Mouse (Mus musculus) forebrain, embryonic 14.5 days (tissue): Measurements from ENCODE around the gene Vsig2. TPM values are rescaled to one million over a fixed set of nuclear protein-coding genes. Genes with fewer than 3 reads are reported as not detected.

ENCODE experiments used
- ATAC-seq: fragments of 200-750 bp; cut with Nextera tagmentation; 2 replicates; pipeline ENCODE4 v1.8.0; 2017; ENCODE audit warnings: mild to moderate bottlenecking, moderate library complexity
- DNase-seq: peaks from one replicate; pipeline ENCODE4 v3.0.0-alpha.2; 2015; ENCODE audit warnings: low spot score
- H3K27ac ChIP-seq: fragments of 300-500 bp; sonication (generic); 2 replicates; pipeline ENCODE4 v1.5.1; 2014; ENCODE audit warnings: low read depth, mild to moderate bottlenecking, control low read depth, low read length, moderate library complexity
- H3K27me3 ChIP-seq: fragments of 300-500 bp; sonication (generic); replicated peaks from 2 replicates; pipeline ENCODE4 v1.6.1; 2014; ENCODE audit warnings: low read length, control low read depth, mixed read lengths; ENCODE audit not compliant: control insufficient read depth, insufficient read depth
- H3K36me3 ChIP-seq: fragments of 300-500 bp; sonication (generic); 2 replicates; pipeline ENCODE4 v1.6.1; 2014; ENCODE audit warnings: low read length, control low read depth; ENCODE audit not compliant: control insufficient read depth, insufficient read depth
- H3K4me1 ChIP-seq: fragments of 300-500 bp; sonication (generic); 2 replicates; pipeline ENCODE4 v1.6.1; 2014; ENCODE audit warnings: antibody characterized with exemption, low read length, control low read depth; ENCODE audit not compliant: control insufficient read depth, insufficient read depth
- H3K4me2 ChIP-seq: fragments of 300-500 bp; sonication (generic); 2 replicates; pipeline ENCODE4 v1.6.1; 2014; ENCODE audit warnings: mild to moderate bottlenecking, control low read depth, low read length
- H3K4me3 ChIP-seq: fragments of 300-500 bp; sonication (generic); 2 replicates; pipeline ENCODE4 v1.5.1; 2014; ENCODE audit warnings: low read depth, low read length, control low read depth
- H3K9ac ChIP-seq: fragments of 300-500 bp; sonication (generic); 2 replicates; pipeline ENCODE4 v1.6.1; 2014; ENCODE audit warnings: mild to moderate bottlenecking, low read length, control low read depth, moderate library complexity
- H3K9me3 ChIP-seq: fragments of 300-500 bp; sonication (generic); replicated peaks from 2 replicates; pipeline ENCODE4 v1.6.1; 2016; ENCODE audit warnings: low read length, control low read depth, mixed read lengths; ENCODE audit not compliant: control insufficient read depth
- WGBS: fragments of 180-500 bp; shearing (Covaris S2); extraction: QIAGEN DNeasy Blood & Tissue Kit; methylation state at CpG from one replicate; pipeline ENCODE4 v1.1.7; 2014; 5-methylcytosine and 5-hydroxymethylcytosine counted together
- polyA plus RNA-seq: library from polyadenylated mRNA; unstranded; fragments of >200 nt; fragmentation: Nextera tagmentation; extraction: Ambion mirVana; gene quantifications from 2 replicates; pipeline ENCODE4 v1.2.1, GENCODE M21; 2014

The Vsig2 gene
- 0.82 TPM in 1 of 2 replicates, not detected in the other for polyA plus RNA-seq

- ATAC-seq (no peak), DNase-seq (no peak)
- Histone ChIP-seq H3K4me2 (no peak within 1 kb of the TSS), H3K27ac (no peak within 1 kb of the TSS), H3K9me3 (no peaks in the 10 kb centered on the region), H3K36me3 (no peaks in the 10 kb centered on the region), H3K9ac (no peak within 1 kb of the TSS), H3K27me3 (no peaks in the 10 kb centered on the region), H3K4me3 (no peak within 1 kb of the TSS), H3K4me1 (peaks cover 2% of the 10 kb centered on the region; the same call in 1 of the 2 replicates)
- WGBS = 54% methylated on average over 23 of the region's 23 CpGs
These were observed at the start of gene Vsig2 for GRCm38 (mm10) chr9:37539170-37540025. Vsig2 (plus strand) TSS chr9:37539255.

- Histone ChIP-seq H3K27ac (peak overlapping the region; percentile 97), H3K9me3 (no peaks in the 10 kb centered on the region), H3K4me1 (peaks cover 6% of the 10 kb centered on the region), H3K27me3 (no peaks in the 10 kb centered on the region), H3K9ac (peak overlapping the region; percentile 96), H3K36me3 (no peaks in the 10 kb centered on the region), H3K4me2 (peak overlapping the region; percentile 59), H3K4me3 (peak overlapping the region; percentile 99)
- DNase-seq (peak; percentile 74), ATAC-seq (peak; percentile 80)
- WGBS = under 1% methylated on average over 69 of the region's 75 CpGs
These were observed 49.5 kb upstream of the Vsig2 start for GRCm38 (mm10) chr9:37489446-37490120.

GRCm38 (mm10) chr9:37495761-37496160, 43.3 kb upstream of the Vsig2 start:
- no peaks in the 10 kb centered on the region for H3K9me3 ChIP-seq
- H3K4me1 ChIP-seq = peaks cover 1% of the 10 kb centered on the region
- H3K27ac ChIP-seq = no peak overlapping the region
- WGBS = 65% methylated on average over 3 of the region's 3 CpGs
- DNase-seq (no peak), ATAC-seq (no peak)
- H3K4me2 ChIP-seq = no peak overlapping the region
- no peak overlapping the region for H3K9ac ChIP-seq
- no peaks in the 10 kb centered on the region for H3K36me3 ChIP-seq
- no peaks in the 10 kb centered on the region for H3K27me3 ChIP-seq
- no peak overlapping the region for H3K4me3 ChIP-seq

DNA sequence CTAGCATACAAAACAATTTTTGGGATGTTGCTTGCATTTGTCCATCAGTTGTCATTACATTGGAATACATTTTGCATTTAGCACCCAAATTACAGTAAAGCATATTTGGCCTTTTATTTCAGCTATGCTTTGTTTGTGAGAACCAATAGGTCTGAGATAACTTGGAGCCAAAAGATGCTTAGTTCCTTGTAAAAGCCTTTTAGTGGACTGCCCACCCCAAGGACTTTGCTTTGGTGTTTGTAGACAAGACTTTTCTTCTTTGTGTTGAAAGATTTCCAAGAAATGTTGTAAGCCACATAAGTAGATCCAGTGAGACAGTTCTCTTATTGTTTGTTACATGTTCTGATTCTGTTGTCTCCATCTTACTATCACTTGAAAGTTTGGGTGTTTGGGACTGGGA, 42.7 kb upstream of the Vsig2 start:
- no peaks in the 10 kb centered on the region for H3K27me3 ChIP-seq
- H3K9ac ChIP-seq = no peak overlapping the region
- H3K36me3 ChIP-seq = no peaks in the 10 kb centered on the region
- H3K4me1 ChIP-seq = no peaks in the 10 kb centered on the region
- H3K4me3 ChIP-seq = no peak overlapping the region
- DNase-seq (no peak), ATAC-seq (no peak)
- no peak overlapping the region for H3K27ac ChIP-seq
- H3K9me3 ChIP-seq = no peaks in the 10 kb centered on the region
- no peak overlapping the region for H3K4me2 ChIP-seq

DNA sequence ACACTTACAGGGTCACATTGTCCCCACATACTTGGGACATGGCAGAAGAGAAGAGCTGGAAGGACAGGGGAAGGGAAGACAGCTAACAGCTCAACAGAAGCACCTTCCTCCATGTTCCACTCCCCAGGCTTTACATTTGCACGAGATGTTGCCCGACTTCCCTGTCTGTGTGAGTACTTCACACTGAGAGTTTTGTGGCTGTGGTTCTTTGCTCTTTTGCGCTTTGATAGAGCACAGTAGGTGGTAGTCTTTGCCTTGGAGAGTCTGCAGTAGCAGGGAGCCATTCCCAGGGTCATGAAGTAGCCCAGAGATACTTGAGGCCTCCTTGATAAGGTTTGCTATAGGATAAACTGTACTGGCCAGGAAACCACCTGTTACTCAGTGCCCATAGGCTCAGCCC, 38.9 kb upstream of the Vsig2 start:
- H3K27ac ChIP-seq = no peak overlapping the region
- no peaks in the 10 kb centered on the region for H3K9me3 ChIP-seq
- H3K4me2 ChIP-seq = no peak overlapping the region
- H3K27me3 ChIP-seq = no peaks in the 10 kb centered on the region
- no peak for ATAC-seq
- H3K4me1 ChIP-seq = no peaks in the 10 kb centered on the region
- WGBS = 79% methylated on average over 3 of the region's 3 CpGs
- no peak overlapping the region for H3K4me3 ChIP-seq
- H3K9ac ChIP-seq = no peak overlapping the region
- DNase-seq = no peak
- H3K36me3 ChIP-seq = no peaks in the 10 kb centered on the region

DNA sequence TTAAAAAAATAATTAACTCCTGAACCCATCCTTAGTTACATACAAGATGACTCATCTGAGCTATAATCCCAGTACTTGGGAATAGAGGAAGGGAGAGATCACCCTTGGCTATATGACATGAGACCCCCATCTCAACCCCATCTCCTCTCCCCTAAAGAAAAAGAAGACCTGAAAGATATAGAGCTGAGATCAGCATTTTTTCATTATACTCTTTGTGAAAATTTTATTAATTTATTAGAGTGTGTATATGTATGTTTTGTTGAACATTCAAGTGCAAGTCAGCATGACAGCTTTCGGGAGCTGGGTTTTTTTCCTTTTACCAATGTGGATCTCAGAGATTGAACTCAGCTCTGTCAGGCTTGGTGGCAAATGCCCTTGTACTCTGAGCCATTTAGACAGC, 37.9 kb upstream of the Vsig2 start:
- Histone ChIP-seq H3K4me1 (no peaks in the 10 kb centered on the region), H3K4me3 (no peak overlapping the region), H3K27ac (no peak overlapping the region), H3K9ac (no peak overlapping the region), H3K9me3 (no peaks in the 10 kb centered on the region), H3K4me2 (no peak overlapping the region), H3K27me3 (no peaks in the 10 kb centered on the region), H3K36me3 (no peaks in the 10 kb centered on the region)
- ATAC-seq (no peak), DNase-seq (no peak)
- WGBS = 97% methylated on average over 1 of the region's 1 CpGs

DNA sequence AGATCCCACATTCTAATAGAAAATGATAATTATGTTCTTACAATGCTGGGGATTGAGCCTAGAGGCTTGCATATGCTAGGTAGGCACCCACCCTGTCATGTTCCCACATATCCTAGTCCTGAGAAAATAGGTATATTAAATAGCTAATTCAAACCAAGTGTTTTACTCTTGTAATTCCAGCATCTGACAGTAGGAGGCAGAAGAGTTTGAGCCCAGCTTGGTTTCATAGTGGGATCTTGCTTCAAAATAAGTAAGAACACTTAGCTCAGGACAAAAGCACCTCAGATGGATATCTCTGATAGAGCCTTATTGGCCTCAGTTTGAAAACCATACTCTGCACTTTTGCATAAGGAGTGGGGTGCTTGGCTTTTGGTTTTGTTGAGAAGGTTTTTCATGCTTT, 34.7 kb upstream of the Vsig2 start:
- no peak overlapping the region for H3K9ac ChIP-seq

DNA sequence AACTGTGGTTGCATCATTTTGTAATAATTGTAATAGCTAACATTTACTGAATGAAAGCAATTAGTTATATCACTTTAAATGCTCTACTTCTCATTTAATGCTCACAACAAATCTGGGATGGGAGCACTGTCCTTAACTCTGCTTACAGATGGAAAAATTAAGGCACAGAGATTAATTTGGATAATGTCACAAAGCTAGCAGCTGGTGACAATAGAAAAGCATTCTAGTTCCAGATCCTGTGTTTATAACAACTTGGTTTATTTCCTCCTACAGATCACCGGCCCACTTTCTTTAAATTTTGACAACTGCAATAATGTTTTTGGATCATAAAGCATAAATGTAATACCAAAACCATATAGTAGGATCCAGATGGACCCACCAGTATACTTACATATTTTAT, 33.0 kb upstream of the Vsig2 start:
- no peak overlapping the region for H3K4me2 ChIP-seq
- no peaks in the 10 kb centered on the region for H3K9me3 ChIP-seq
- no peaks in the 10 kb centered on the region for H3K36me3 ChIP-seq
- 93% methylated on average over 1 of the region's 1 CpGs for WGBS
- ATAC-seq (no peak), DNase-seq (no peak)
- H3K4me1 ChIP-seq = peaks cover 4% of the 10 kb centered on the region; the same call in 1 of the 2 replicates
- H3K4me3 ChIP-seq = no peak overlapping the region
- no peak overlapping the region for H3K27ac ChIP-seq
- H3K27me3 ChIP-seq = no peaks in the 10 kb centered on the region
- H3K9ac ChIP-seq = no peak overlapping the region

More for the DNA sequence above, 34.7 kb upstream of the Vsig2 start:
- H3K4me2 ChIP-seq = no peak overlapping the region
- H3K27ac ChIP-seq = no peak overlapping the region
- no peaks in the 10 kb centered on the region for H3K9me3 ChIP-seq
- DNase-seq (no peak), ATAC-seq (no peak)
- H3K4me3 ChIP-seq = no peak overlapping the region
- no peaks in the 10 kb centered on the region for H3K36me3 ChIP-seq
- no peaks in the 10 kb centered on the region for H3K27me3 ChIP-seq
- peaks cover 4% of the 10 kb centered on the region; the same call in 1 of the 2 replicates for H3K4me1 ChIP-seq

GRCm38 (mm10) chr9:37512097-37512496, 27.0 kb upstream of the Vsig2 start:
- DNase-seq (no peak), ATAC-seq (no peak)
- Histone ChIP-seq H3K36me3 (no peaks in the 10 kb centered on the region), H3K9me3 (no peaks in the 10 kb centered on the region), H3K4me1 (peaks cover 4% of the 10 kb centered on the region; the same call in 1 of the 2 replicates), H3K27me3 (no peaks in the 10 kb centered on the region), H3K9ac (no peak overlapping the region), H3K4me2 (no peak overlapping the region), H3K4me3 (no peak overlapping the region), H3K27ac (no peak overlapping the region)
- WGBS = 91% methylated on average over 2 of the region's 2 CpGs
